Comparison of ENCODE assay signal across 19 mouse cellular contexts in genomic region chr13:114165616-114166015, GRCm38 (mm10).
"Had no signal": no experiment of that assay in that cellular context is flagged by ENCODE, and none has a peak within 500 bp of the region (broad histone marks: within the 10 kb centered on the region; RNA-seq: fewer than 3 reads in every experiment).

No protein-coding gene starts in this region.

- H3K27me3 ChIP-seq: intestine, embryonic 15.5 days; liver, embryonic 12.5 days; liver, embryonic 15.5 days; megakaryocyte, embryonic 14.5 days; midbrain, embryonic 12.5 days; midbrain, embryonic 15.5 days had no signal

- H3K27ac ChIP-seq: intestine, embryonic 15.5 days; layer of hippocampus, adult 2 months; limb, embryonic 10.5 days; limb, embryonic 13.5 days; liver, embryonic 12.5 days; liver, embryonic 15.5 days; lung, embryonic 15.5 days; midbrain, embryonic 12.5 days; midbrain, embryonic 15.5 days; neural tube, embryonic 13.5 days had no signal

- H3K4me1 ChIP-seq: intestine, embryonic 15.5 days; liver, embryonic 12.5 days; liver, embryonic 15.5 days; lung, embryonic 15.5 days; megakaryocyte, embryonic 14.5 days; midbrain, embryonic 12.5 days; midbrain, embryonic 15.5 days had no signal

- H3K9me3 ChIP-seq: intestine, embryonic 15.5 days; limb, embryonic 10.5 days; limb, embryonic 13.5 days; liver, embryonic 12.5 days; liver, embryonic 15.5 days; lung, embryonic 15.5 days; midbrain, embryonic 12.5 days; midbrain, embryonic 15.5 days; neural tube, embryonic 13.5 days had no signal

- H3K36me3 ChIP-seq: intestine, embryonic 15.5 days; limb, embryonic 10.5 days; limb, embryonic 13.5 days; liver, embryonic 12.5 days; liver, embryonic 15.5 days; lung, embryonic 15.5 days; midbrain, embryonic 12.5 days; midbrain, embryonic 15.5 days; neural tube, embryonic 13.5 days had no signal

- ATAC-seq: intestine, embryonic 15.5 days; liver, embryonic 12.5 days had no signal

- H3K4me3 ChIP-seq: intestine, embryonic 15.5 days; layer of hippocampus, adult 2 months; limb, embryonic 10.5 days; limb, embryonic 13.5 days; liver, embryonic 12.5 days; liver, embryonic 15.5 days; lung, embryonic 15.5 days; megakaryocyte, embryonic 14.5 days; midbrain, embryonic 12.5 days; midbrain, embryonic 15.5 days; myocyte; neural tube, embryonic 13.5 days had no signal

- H3K4me2 ChIP-seq: intestine, embryonic 15.5 days; limb, embryonic 13.5 days; liver, embryonic 12.5 days; liver, embryonic 15.5 days; lung, embryonic 15.5 days; midbrain, embryonic 12.5 days; midbrain, embryonic 15.5 days; neural tube, embryonic 13.5 days had no signal

- DNase-seq: kidney, adult 11 months; layer of hippocampus, adult 9-11 months; liver; lung, adult 18-20 months; lung, postnatal 10 days; lung, postnatal 36 days; thymus, postnatal 25 days had no signal

- H3K9ac ChIP-seq: intestine, embryonic 15.5 days; limb, embryonic 13.5 days; liver, embryonic 12.5 days; liver, embryonic 15.5 days; lung, embryonic 15.5 days; midbrain, embryonic 12.5 days; midbrain, embryonic 15.5 days; neural tube, embryonic 13.5 days had no signal
